Mouse (Mus musculus): ENCODE measurements around the gene Gpr3. TPM values are rescaled to one million over a fixed set of nuclear protein-coding genes. Genes with fewer than 3 reads are reported as not detected.

Gene Gpr3
- polyA plus RNA-seq, 1 experiment from 2014 or later, result 0.23 TPM

GRCm38 (mm10) chr4:133210023-133210787 lies 2.1 kb downstream of the Gpr3 start:
- Histone ChIP-seq H3K9ac (no peak overlapping the region), H3K4me3 (replicated peaks) (no peak overlapping the region), H3K4me2 (no peak overlapping the region), H3K4me1 (peaks cover 21% of the 10 kb centered on the region), H3K27me3 (replicated peaks) (peaks cover 37% of the 10 kb centered on the region), H3K36me3 (no peaks in the 10 kb centered on the region), H3K9me3 (no peaks in the 10 kb centered on the region), H3K27ac (no peak overlapping the region)
- WGBS, result 89% methylated on average over 24 of the region's 24 CpGs
- ATAC-seq (ENCODE audit: insufficient read depth, low FRiP score, low read depth), result no peak

GRCm38 (mm10) chr4:133209366-133209765 lies 3.0 kb downstream of the Gpr3 start:
- H3K4me3 ChIP-seq (replicated peaks), result no peak overlapping the region
- H3K9ac ChIP-seq, result no peak overlapping the region
- no peaks in the 10 kb centered on the region for H3K9me3 ChIP-seq
- ATAC-seq (ENCODE audit: insufficient read depth, low FRiP score, low read depth), result no peak
- H3K27ac ChIP-seq, result no peak overlapping the region
- 4% methylated on average over 11 of the region's 11 CpGs for WGBS
- no peaks in the 10 kb centered on the region for H3K36me3 ChIP-seq
- peaks cover 26% of the 10 kb centered on the region for H3K4me1 ChIP-seq
- H3K27me3 ChIP-seq (replicated peaks), result peaks cover 35% of the 10 kb centered on the region
- H3K4me2 ChIP-seq, result no peak overlapping the region

DNA sequence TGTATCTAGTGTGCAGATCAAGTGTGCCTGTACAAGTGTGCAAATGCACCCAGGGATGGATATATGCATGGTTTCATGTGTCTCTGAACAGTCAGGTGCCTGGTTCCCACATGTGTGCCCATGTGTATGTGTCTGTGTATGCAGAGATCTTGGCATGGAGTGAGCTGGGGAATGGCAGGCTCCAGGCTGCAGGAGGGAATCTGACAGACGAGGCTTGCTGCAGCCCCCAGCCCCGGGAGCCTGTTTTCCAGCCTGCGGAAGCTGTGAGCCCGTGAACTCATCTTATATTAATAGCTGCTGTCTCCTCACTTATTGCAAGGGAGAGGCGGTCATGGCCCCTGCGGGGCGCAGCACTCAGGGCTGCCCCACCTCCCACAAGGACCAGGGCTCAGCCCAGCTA lies 8.0 kb downstream of the Gpr3 start:
- Histone ChIP-seq H3K4me2 (no peak overlapping the region), H3K9me3 (no peaks in the 10 kb centered on the region), H3K27ac (peak overlapping the region; percentile 31; the same call in 1 of the 2 replicates), H3K4me3 (replicated peaks) (no peak overlapping the region), H3K4me1 (peaks cover 30% of the 10 kb centered on the region), H3K9ac (no peak overlapping the region), H3K27me3 (replicated peaks) (no peaks in the 10 kb centered on the region), H3K36me3 (no peaks in the 10 kb centered on the region)
- WGBS, result 25% methylated on average over 7 of the region's 7 CpGs
- no peak for ATAC-seq (ENCODE audit: insufficient read depth, low FRiP score, low read depth)

- no peaks in the 10 kb centered on the region for H3K27me3 ChIP-seq (replicated peaks)
- WGBS, result 68% methylated on average over 3 of the region's 3 CpGs
- no peak for ATAC-seq (ENCODE audit: insufficient read depth, low FRiP score, low read depth)
- H3K36me3 ChIP-seq, result no peaks in the 10 kb centered on the region
- no peak overlapping the region for H3K9ac ChIP-seq
- H3K4me3 ChIP-seq (replicated peaks), result no peak overlapping the region
- no peaks in the 10 kb centered on the region for H3K9me3 ChIP-seq
- no peak overlapping the region for H3K4me2 ChIP-seq
- H3K27ac ChIP-seq, result no peak overlapping the region
- H3K4me1 ChIP-seq, result peaks cover 36% of the 10 kb centered on the region
Observed at GRCm38 (mm10) chr4:133203591-133203990, 8.7 kb downstream of the Gpr3 start.

GRCm38 (mm10) chr4:133202254-133202653 lies 10.1 kb downstream of the Gpr3 start:
- Histone ChIP-seq H3K9ac (no peak overlapping the region), H3K27ac (no peak overlapping the region), H3K4me2 (no peak overlapping the region), H3K4me3 (replicated peaks) (no peak overlapping the region), H3K36me3 (no peaks in the 10 kb centered on the region), H3K9me3 (no peaks in the 10 kb centered on the region), H3K27me3 (replicated peaks) (no peaks in the 10 kb centered on the region), H3K4me1 (peaks cover 50% of the 10 kb centered on the region)
- ATAC-seq (ENCODE audit: insufficient read depth, low FRiP score, low read depth), result no peak
- WGBS, result 90% methylated on average over 3 of the region's 3 CpGs

GRCm38 (mm10) chr4:133201006-133201771 lies 11.1 kb downstream of the Gpr3 start:
- Histone ChIP-seq H3K9me3 (no peaks in the 10 kb centered on the region), H3K4me3 (replicated peaks) (no peak overlapping the region), H3K36me3 (peaks cover 8% of the 10 kb centered on the region), H3K27ac (peak overlapping the region; percentile 75), H3K4me1 (peaks cover 60% of the 10 kb centered on the region), H3K27me3 (replicated peaks) (no peaks in the 10 kb centered on the region), H3K9ac (no peak overlapping the region), H3K4me2 (no peak overlapping the region)
- ATAC-seq (ENCODE audit: insufficient read depth, low FRiP score, low read depth), result no peak
- WGBS, result 58% methylated on average over 8 of the region's 8 CpGs

GRCm38 (mm10) chr4:133200343-133200742 lies 12.0 kb downstream of the Gpr3 start:
- peaks cover 17% of the 10 kb centered on the region for H3K36me3 ChIP-seq
- ATAC-seq (ENCODE audit: insufficient read depth, low FRiP score, low read depth), result no peak
- H3K9me3 ChIP-seq, result no peaks in the 10 kb centered on the region
- H3K4me2 ChIP-seq, result peak overlapping the region; percentile 19; the same call in 1 of the 2 replicates
- no peak overlapping the region for H3K9ac ChIP-seq
- peaks cover 65% of the 10 kb centered on the region for H3K4me1 ChIP-seq
- H3K27ac ChIP-seq, result peak overlapping the region; percentile 75
- no peaks in the 10 kb centered on the region for H3K27me3 ChIP-seq (replicated peaks)
- no peak overlapping the region for H3K4me3 ChIP-seq (replicated peaks)
- 33% methylated on average over 21 of the region's 21 CpGs for WGBS

DNA sequence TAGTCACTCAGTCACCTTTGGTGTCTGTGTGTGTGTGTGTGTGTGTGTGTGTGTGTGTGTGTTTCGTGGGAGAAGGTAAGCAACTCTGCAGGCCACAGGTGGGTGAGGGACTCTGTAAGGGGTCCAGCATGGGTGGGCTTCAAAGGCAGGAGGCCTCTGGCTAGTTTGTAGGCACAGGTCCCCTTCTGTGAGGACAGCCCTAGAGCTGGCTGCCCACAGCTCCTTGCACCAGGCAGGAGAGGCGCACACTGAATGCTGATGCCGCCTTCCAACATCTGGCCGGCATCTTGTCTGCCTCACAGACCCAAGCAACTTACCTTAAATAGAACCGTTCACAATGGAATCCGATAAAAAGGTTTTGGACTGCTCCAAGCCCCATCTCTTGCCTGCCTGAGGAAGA lies 12.6 kb downstream of the Gpr3 start:
- H3K27ac ChIP-seq, result peak overlapping the region; percentile 75
- WGBS, result 61% methylated on average over 6 of the region's 6 CpGs
- ATAC-seq (ENCODE audit: insufficient read depth, low FRiP score, low read depth), result no peak
- peaks cover 19% of the 10 kb centered on the region for H3K36me3 ChIP-seq
- no peak overlapping the region for H3K4me2 ChIP-seq
- no peak overlapping the region for H3K9ac ChIP-seq
- H3K9me3 ChIP-seq, result no peaks in the 10 kb centered on the region
- peaks cover 63% of the 10 kb centered on the region for H3K4me1 ChIP-seq
- no peaks in the 10 kb centered on the region for H3K27me3 ChIP-seq (replicated peaks)
- H3K4me3 ChIP-seq (replicated peaks), result no peak overlapping the region

- Histone ChIP-seq H3K27ac (peak overlapping the region; percentile 74), H3K36me3 (peaks cover 30% of the 10 kb centered on the region), H3K9me3 (no peaks in the 10 kb centered on the region), H3K4me1 (peaks cover 57% of the 10 kb centered on the region), H3K27me3 (replicated peaks) (no peaks in the 10 kb centered on the region), H3K4me2 (peak overlapping the region; percentile 10; the same call in 1 of the 2 replicates), H3K9ac (no peak overlapping the region), H3K4me3 (replicated peaks) (no peak overlapping the region)
- WGBS, result 32% methylated on average over 19 of the region's 19 CpGs
- ATAC-seq (ENCODE audit: insufficient read depth, low FRiP score, low read depth), result no peak; the same call in 1 of the 2 replicates
Observed at GRCm38 (mm10) chr4:133198337-133199180, 13.8 kb downstream of the Gpr3 start.

DNA sequence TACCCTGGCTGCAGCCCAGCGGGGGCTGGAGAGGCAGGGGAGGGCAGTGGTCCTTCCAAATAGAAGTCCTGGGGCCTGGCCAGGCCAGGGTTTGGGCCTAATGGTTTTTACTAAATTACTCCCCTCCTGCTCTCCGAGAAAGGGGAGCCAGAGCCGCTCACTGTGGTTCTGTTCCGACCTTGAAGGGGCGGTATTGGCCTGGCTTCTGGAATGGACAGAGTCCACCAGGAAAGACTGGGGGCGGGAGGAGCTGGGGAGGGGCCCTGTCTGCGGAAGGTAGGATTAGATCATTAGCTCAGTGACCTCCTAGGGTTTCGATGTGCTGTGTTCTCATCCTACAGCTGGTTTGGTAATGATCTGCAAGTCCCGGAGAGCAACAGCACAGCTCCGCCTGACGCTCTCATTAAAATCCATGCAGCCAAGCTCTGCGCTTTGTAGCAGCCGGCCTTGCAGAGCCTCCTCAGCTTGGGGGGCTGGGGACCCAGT lies 14.5 kb downstream of the Gpr3 start:
- 0 out of 2 replicates have a peak, but pooled peaks have one; percentile 20 for ATAC-seq (ENCODE audit: insufficient read depth, low FRiP score, low read depth)
- Histone ChIP-seq H3K4me2 (peak overlapping the region; percentile 10), H3K36me3 (peaks cover 36% of the 10 kb centered on the region), H3K4me1 (peaks cover 57% of the 10 kb centered on the region), H3K27me3 (replicated peaks) (no peaks in the 10 kb centered on the region), H3K4me3 (replicated peaks) (no peak overlapping the region), H3K27ac (peak overlapping the region; percentile 74), H3K9ac (no peak overlapping the region), H3K9me3 (no peaks in the 10 kb centered on the region)
- WGBS, result 30% methylated on average over 13 of the region's 13 CpGs

- H3K27me3 ChIP-seq (replicated peaks), result no peaks in the 10 kb centered on the region
- WGBS, result 31% methylated on average over 5 of the region's 5 CpGs
- no peak overlapping the region for H3K9ac ChIP-seq
- peaks cover 41% of the 10 kb centered on the region for H3K36me3 ChIP-seq
- no peak overlapping the region for H3K4me2 ChIP-seq
- ATAC-seq (ENCODE audit: insufficient read depth, low FRiP score, low read depth), result no peak
- no peaks in the 10 kb centered on the region for H3K9me3 ChIP-seq
- H3K4me1 ChIP-seq, result peaks cover 57% of the 10 kb centered on the region
- H3K27ac ChIP-seq, result peak overlapping the region; percentile 74
- no peak overlapping the region for H3K4me3 ChIP-seq (replicated peaks)
Observed at GRCm38 (mm10) chr4:133197355-133197754, 15.0 kb downstream of the Gpr3 start.

All from stomach, embryonic 15.5 days (tissue).